Mouse (Mus musculus): Measurements from ENCODE around the gene Pax8.

- TF ChIP-seq CTCF (IDR thresholded peaks at IDR 0.05; ENCODE audit: low read depth, low read length) (no peak), POLR2AphosphoS5 (IDR thresholded peaks at IDR 0.05; ENCODE audit: insufficient replicate concordance, low read depth, low read length) (no peak), GATA1 (IDR thresholded peaks at IDR 0.05; ENCODE audit: borderline replicate concordance, low read length) (no peak), GATA2 (IDR thresholded peaks at IDR 0.05; ENCODE audit: borderline replicate concordance, low read depth, low read length) (no peak)
Observed at GRCm38 (mm10) chr2:24485398-24485797, 10.0 kb upstream of the Pax8 start.

Data from G1E (cell line).